Mouse (Mus musculus): ENCODE results near the gene Lipk. TPM values are rescaled to one million over a fixed set of nuclear protein-coding genes. Genes with fewer than 3 reads are reported as not detected.

The Lipk gene
- polyA plus RNA-seq (2012; rRNA removed) = not detected in 2 replicates

- DNase-seq = no peak
- WGBS = 80% methylated on average over 6 of the region's 6 CpGs
Observed at GRCm38 (mm10) chr19:34008002-34008401, at the start of gene Lipk. TSS of gene Lipk (plus strand) at chr19:34008290.

GRCm38 (mm10) chr19:33960887-33961286 is 47.2 kb upstream of the Lipk start, which contains the start of gene Lipf:
TSS of gene Lipf (plus strand) at chr19:33961187.
- no peak for DNase-seq
- no peaks in the 10 kb centered on the region for H3K27me3 ChIP-seq (replicated peaks; ENCODE audit: control insufficient read depth, insufficient read depth, low read length)
- H3K4me1 ChIP-seq (ENCODE audit: control insufficient read depth, insufficient read depth, low read length) = no peaks in the 10 kb centered on the region
- H3K27ac ChIP-seq (ENCODE audit: insufficient read depth, low read depth, low read length) = no peak within 1 kb of the TSS
- H3K4me3 ChIP-seq (ENCODE audit: insufficient read depth, low read depth, low read length) = no peak within 1 kb of the TSS
- H3K36me3 ChIP-seq (ENCODE audit: control insufficient read depth, insufficient read depth, low read length) = no peaks in the 10 kb centered on the region
- no peak for TF ChIP-seq POLR2A (IDR thresholded peaks at IDR 0.05; ENCODE audit: low read depth, low read length)
- TF ChIP-seq CTCF (conservative IDR thresholded peaks at IDR 0.05; ENCODE audit: insufficient read depth, insufficient read length, low read depth, low read length) = no peak

More at GRCm38 (mm10) chr19:34008002-34008401, at the start of gene Lipk:
- TF ChIP-seq POLR2A (IDR thresholded peaks at IDR 0.05; ENCODE audit: low read depth, low read length) = no peak
- TF ChIP-seq CTCF (conservative IDR thresholded peaks at IDR 0.05; ENCODE audit: insufficient read depth, insufficient read length, low read depth, low read length) = no peak
- no peaks in the 10 kb centered on the region for H3K4me1 ChIP-seq (ENCODE audit: control insufficient read depth, insufficient read depth, low read length)
- H3K27ac ChIP-seq (ENCODE audit: insufficient read depth, low read depth, low read length) = no peak within 1 kb of the TSS
- no peak within 1 kb of the TSS for H3K4me3 ChIP-seq (ENCODE audit: insufficient read depth, low read depth, low read length)
- no peaks in the 10 kb centered on the region for H3K36me3 ChIP-seq (ENCODE audit: control insufficient read depth, insufficient read depth, low read length)
- H3K27me3 ChIP-seq (replicated peaks; ENCODE audit: control insufficient read depth, insufficient read depth, low read length) = no peaks in the 10 kb centered on the region

GRCm38 (mm10) chr19:33979007-33979406 is 29.1 kb upstream of the Lipk start:
- no peaks in the 10 kb centered on the region for H3K4me1 ChIP-seq (ENCODE audit: control insufficient read depth, insufficient read depth, low read length)
- WGBS = 45% methylated on average over 3 of the region's 3 CpGs
- H3K4me3 ChIP-seq (ENCODE audit: insufficient read depth, low read depth, low read length) = no peak overlapping the region
- peak; percentile 16 for DNase-seq
- H3K36me3 ChIP-seq (ENCODE audit: control insufficient read depth, insufficient read depth, low read length) = no peaks in the 10 kb centered on the region
- no peak overlapping the region for H3K27ac ChIP-seq (ENCODE audit: insufficient read depth, low read depth, low read length)
- H3K27me3 ChIP-seq (replicated peaks; ENCODE audit: control insufficient read depth, insufficient read depth, low read length) = no peaks in the 10 kb centered on the region
- TF ChIP-seq POLR2A (IDR thresholded peaks at IDR 0.05; ENCODE audit: low read depth, low read length) = no peak
- no peak for TF ChIP-seq CTCF (conservative IDR thresholded peaks at IDR 0.05; ENCODE audit: insufficient read depth, insufficient read length, low read depth, low read length)

GRCm38 (mm10) chr19:33983043-33983442 is 25.0 kb upstream of the Lipk start:
- DNase-seq = no peak
- H3K36me3 ChIP-seq (ENCODE audit: control insufficient read depth, insufficient read depth, low read length) = no peaks in the 10 kb centered on the region
- TF ChIP-seq POLR2A (IDR thresholded peaks at IDR 0.05; ENCODE audit: low read depth, low read length) (no peak), CTCF (conservative IDR thresholded peaks at IDR 0.05; ENCODE audit: insufficient read depth, insufficient read length, low read depth, low read length) (no peak)
- H3K27me3 ChIP-seq (replicated peaks; ENCODE audit: control insufficient read depth, insufficient read depth, low read length) = no peaks in the 10 kb centered on the region
- H3K4me1 ChIP-seq (ENCODE audit: control insufficient read depth, insufficient read depth, low read length) = no peaks in the 10 kb centered on the region
- no peak overlapping the region for H3K27ac ChIP-seq (ENCODE audit: insufficient read depth, low read depth, low read length)
- 33% methylated on average over 3 of the region's 3 CpGs for WGBS
- H3K4me3 ChIP-seq (ENCODE audit: insufficient read depth, low read depth, low read length) = no peak overlapping the region

- no peak for DNase-seq
- H3K4me3 ChIP-seq (ENCODE audit: insufficient read depth, low read depth, low read length) = no peak overlapping the region
- H3K4me1 ChIP-seq (ENCODE audit: control insufficient read depth, insufficient read depth, low read length) = no peaks in the 10 kb centered on the region
- H3K36me3 ChIP-seq (ENCODE audit: control insufficient read depth, insufficient read depth, low read length) = no peaks in the 10 kb centered on the region
- TF ChIP-seq POLR2A (IDR thresholded peaks at IDR 0.05; ENCODE audit: low read depth, low read length) = no peak
- TF ChIP-seq CTCF (conservative IDR thresholded peaks at IDR 0.05; ENCODE audit: insufficient read depth, insufficient read length, low read depth, low read length) = no peak
- H3K27me3 ChIP-seq (replicated peaks; ENCODE audit: control insufficient read depth, insufficient read depth, low read length) = no peaks in the 10 kb centered on the region
- 69% methylated on average over 11 of the region's 11 CpGs for WGBS
- no peak overlapping the region for H3K27ac ChIP-seq (ENCODE audit: insufficient read depth, low read depth, low read length)
Observed at GRCm38 (mm10) chr19:34021440-34022172, 13.5 kb downstream of the Lipk start.

GRCm38 (mm10) chr19:34022759-34023158 is 14.7 kb downstream of the Lipk start:
- WGBS = 31% methylated on average over 3 of the region's 3 CpGs
- Histone ChIP-seq H3K36me3 (ENCODE audit: control insufficient read depth, insufficient read depth, low read length) (no peaks in the 10 kb centered on the region), H3K27ac (ENCODE audit: insufficient read depth, low read depth, low read length) (no peak overlapping the region), H3K4me1 (ENCODE audit: control insufficient read depth, insufficient read depth, low read length) (no peaks in the 10 kb centered on the region), H3K4me3 (ENCODE audit: insufficient read depth, low read depth, low read length) (no peak overlapping the region), H3K27me3 (replicated peaks; ENCODE audit: control insufficient read depth, insufficient read depth, low read length) (no peaks in the 10 kb centered on the region)
- TF ChIP-seq POLR2A (IDR thresholded peaks at IDR 0.05; ENCODE audit: low read depth, low read length) = no peak
- TF ChIP-seq CTCF (conservative IDR thresholded peaks at IDR 0.05; ENCODE audit: insufficient read depth, insufficient read length, low read depth, low read length) = 0 out of 2 replicates have a peak, but pooled peaks have one; percentile 4
- no peak for DNase-seq

- Histone ChIP-seq H3K4me1 (ENCODE audit: control insufficient read depth, insufficient read depth, low read length) (no peaks in the 10 kb centered on the region), H3K36me3 (ENCODE audit: control insufficient read depth, insufficient read depth, low read length) (no peaks in the 10 kb centered on the region), H3K4me3 (ENCODE audit: insufficient read depth, low read depth, low read length) (no peak overlapping the region), H3K27me3 (replicated peaks; ENCODE audit: control insufficient read depth, insufficient read depth, low read length) (no peaks in the 10 kb centered on the region), H3K27ac (ENCODE audit: insufficient read depth, low read depth, low read length) (no peak overlapping the region)
- WGBS = 84% methylated on average over 1 of the region's 1 CpGs
- no peak for DNase-seq
- TF ChIP-seq POLR2A (IDR thresholded peaks at IDR 0.05; ENCODE audit: low read depth, low read length) (no peak), CTCF (conservative IDR thresholded peaks at IDR 0.05; ENCODE audit: insufficient read depth, insufficient read length, low read depth, low read length) (no peak)
Observed at GRCm38 (mm10) chr19:34039731-34040130, 31.6 kb downstream of the Lipk start.

Measured in kidney, adult 2 months (tissue).